Mouse (Mus musculus): ENCODE measurements around the gene Hspb1. TPM values are rescaled to one million over a fixed set of nuclear protein-coding genes. Genes with fewer than 3 reads are reported as not detected.

Hspb1 gene
- polyA plus RNA-seq (2015; fragmentation: Nextera tagmentation; extraction: Ambion mirVana): 9.6 and 10.1 TPM in 2 replicates

DNA sequence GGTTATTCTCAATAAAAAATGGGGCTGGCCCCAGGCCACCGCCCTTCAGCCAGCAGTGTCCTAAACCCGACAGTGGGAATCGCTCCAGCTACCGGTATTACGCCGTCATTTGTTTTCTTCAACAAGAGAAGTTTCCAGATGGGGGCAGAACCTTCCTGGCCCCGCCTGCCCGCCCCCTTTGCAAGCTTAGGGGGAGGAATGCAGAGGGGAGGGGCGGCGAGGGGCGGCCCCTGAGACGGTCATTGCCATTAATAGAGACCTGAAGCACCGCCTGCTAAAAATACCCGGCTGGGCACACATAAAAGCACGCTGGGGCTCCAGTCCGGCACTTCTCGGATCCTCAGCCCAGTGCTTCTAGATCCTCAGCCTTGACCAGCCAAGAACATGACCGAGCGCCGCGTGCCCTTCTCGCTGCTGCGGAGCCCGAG, at the start of gene Hspb1:
Hspb1 (plus strand) TSS at position 245 of the 428 bp plus-strand sequence.
- peak within 1 kb of the TSS; percentile 40 for H3K4me2 ChIP-seq (ENCODE audit: low read length)
- H3K4me3 ChIP-seq (ENCODE audit: low read depth, low read length): peak within 1 kb of the TSS; percentile 10
- ATAC-seq: peak; percentile 51; the same call in 1 of the 2 replicates
- 0 out of 2 replicates have a peak within 1 kb of the TSS, but pooled peaks have one; percentile 2 for H3K9ac ChIP-seq (ENCODE audit: low read depth, low read length)
- H3K36me3 ChIP-seq (ENCODE audit: control insufficient read depth, insufficient read depth, low read length): no peaks in the 10 kb centered on the region
- peaks cover 20% of the 10 kb centered on the region for H3K27me3 ChIP-seq (ENCODE audit: control insufficient read depth, insufficient read depth, low read depth, low read length)
- no peaks in the 10 kb centered on the region for H3K9me3 ChIP-seq (replicated peaks; ENCODE audit: control insufficient read depth, low read length, poor library complexity, severe bottlenecking)
- no peak within 1 kb of the TSS for H3K27ac ChIP-seq (ENCODE audit: low read length)
- no peaks in the 10 kb centered on the region for H3K4me1 ChIP-seq (ENCODE audit: control insufficient read depth, insufficient read depth, low read length)
- 1% methylated on average over 24 of the region's 24 CpGs for WGBS

GRCm38 (mm10) chr5:135841651-135842050, 46.1 kb upstream of the Hspb1 start:
- no peak for ATAC-seq
- no peaks in the 10 kb centered on the region for H3K4me1 ChIP-seq (ENCODE audit: control insufficient read depth, insufficient read depth, low read length)
- H3K4me2 ChIP-seq (ENCODE audit: low read length): no peak overlapping the region

DNA sequence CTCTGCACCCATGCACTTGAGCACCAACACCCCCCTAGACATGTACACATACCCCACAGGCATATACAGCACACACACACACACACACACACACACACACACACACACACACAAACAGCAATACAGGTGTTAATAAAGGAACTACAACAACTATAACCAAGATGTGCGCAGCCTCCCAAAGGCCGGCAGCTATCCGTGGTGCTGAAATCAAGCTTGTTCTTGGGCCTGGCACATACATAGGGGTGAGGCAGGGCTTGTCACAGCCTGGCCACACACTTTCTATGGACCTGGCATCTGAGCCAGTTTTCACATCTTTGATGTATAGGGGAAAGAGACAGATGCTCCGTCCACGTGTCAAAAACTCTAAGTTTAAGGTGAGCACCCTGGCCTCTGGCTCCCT, 44.3 kb upstream of the Hspb1 start:
- H3K27ac ChIP-seq (ENCODE audit: low read length): no peak overlapping the region
- 29% methylated on average over 5 of the region's 5 CpGs for WGBS

More at GRCm38 (mm10) chr5:135841651-135842050, 46.1 kb upstream of the Hspb1 start:
- Histone ChIP-seq H3K36me3 (ENCODE audit: control insufficient read depth, insufficient read depth, low read length) (peaks cover 4% of the 10 kb centered on the region), H3K27me3 (ENCODE audit: control insufficient read depth, insufficient read depth, low read depth, low read length) (no peaks in the 10 kb centered on the region), H3K4me3 (ENCODE audit: low read depth, low read length) (no peak overlapping the region), H3K27ac (ENCODE audit: low read length) (no peak overlapping the region), H3K9ac (ENCODE audit: low read depth, low read length) (no peak overlapping the region), H3K9me3 (replicated peaks; ENCODE audit: control insufficient read depth, low read length, poor library complexity, severe bottlenecking) (no peaks in the 10 kb centered on the region)
- 76% methylated on average over 6 of the region's 6 CpGs for WGBS

GRCm38 (mm10) chr5:135845676-135846320, 41.9 kb upstream of the Hspb1 start:
- Histone ChIP-seq H3K9me3 (replicated peaks; ENCODE audit: control insufficient read depth, low read length, poor library complexity, severe bottlenecking) (no peaks in the 10 kb centered on the region), H3K27ac (ENCODE audit: low read length) (no peak overlapping the region), H3K4me2 (ENCODE audit: low read length) (no peak overlapping the region), H3K4me1 (ENCODE audit: control insufficient read depth, insufficient read depth, low read length) (peaks cover 12% of the 10 kb centered on the region), H3K36me3 (ENCODE audit: control insufficient read depth, insufficient read depth, low read length) (peaks cover 8% of the 10 kb centered on the region), H3K27me3 (ENCODE audit: control insufficient read depth, insufficient read depth, low read depth, low read length) (no peaks in the 10 kb centered on the region), H3K4me3 (ENCODE audit: low read depth, low read length) (no peak overlapping the region), H3K9ac (ENCODE audit: low read depth, low read length) (no peak overlapping the region)
- 59% methylated on average over 13 of the region's 13 CpGs for WGBS
- ATAC-seq: no peak

More for the DNA sequence above, 44.3 kb upstream of the Hspb1 start:
- no peak for ATAC-seq
- H3K4me2 ChIP-seq (ENCODE audit: low read length): no peak overlapping the region
- H3K9me3 ChIP-seq (replicated peaks; ENCODE audit: control insufficient read depth, low read length, poor library complexity, severe bottlenecking): no peaks in the 10 kb centered on the region
- no peaks in the 10 kb centered on the region for H3K4me1 ChIP-seq (ENCODE audit: control insufficient read depth, insufficient read depth, low read length)
- peaks cover 8% of the 10 kb centered on the region for H3K36me3 ChIP-seq (ENCODE audit: control insufficient read depth, insufficient read depth, low read length)
- no peak overlapping the region for H3K4me3 ChIP-seq (ENCODE audit: low read depth, low read length)
- no peak overlapping the region for H3K9ac ChIP-seq (ENCODE audit: low read depth, low read length)
- no peaks in the 10 kb centered on the region for H3K27me3 ChIP-seq (ENCODE audit: control insufficient read depth, insufficient read depth, low read depth, low read length)

- Histone ChIP-seq H3K4me2 (ENCODE audit: low read length) (no peak overlapping the region), H3K27ac (ENCODE audit: low read length) (no peak overlapping the region), H3K4me3 (ENCODE audit: low read depth, low read length) (no peak overlapping the region), H3K4me1 (ENCODE audit: control insufficient read depth, insufficient read depth, low read length) (peaks cover 27% of the 10 kb centered on the region), H3K36me3 (ENCODE audit: control insufficient read depth, insufficient read depth, low read length) (peaks cover 8% of the 10 kb centered on the region; the same call in 1 of the 2 replicates), H3K9me3 (replicated peaks; ENCODE audit: control insufficient read depth, low read length, poor library complexity, severe bottlenecking) (no peaks in the 10 kb centered on the region), H3K9ac (ENCODE audit: low read depth, low read length) (no peak overlapping the region), H3K27me3 (ENCODE audit: control insufficient read depth, insufficient read depth, low read depth, low read length) (no peaks in the 10 kb centered on the region)
- WGBS: 74% methylated on average over 4 of the region's 4 CpGs
- no peak for ATAC-seq
Measured at GRCm38 (mm10) chr5:135847460-135847859, 40.3 kb upstream of the Hspb1 start.

- Histone ChIP-seq H3K4me3 (ENCODE audit: low read depth, low read length) (no peak overlapping the region), H3K4me1 (ENCODE audit: control insufficient read depth, insufficient read depth, low read length) (peaks cover 27% of the 10 kb centered on the region), H3K27me3 (ENCODE audit: control insufficient read depth, insufficient read depth, low read depth, low read length) (no peaks in the 10 kb centered on the region), H3K27ac (ENCODE audit: low read length) (no peak overlapping the region), H3K9me3 (replicated peaks; ENCODE audit: control insufficient read depth, low read length, poor library complexity, severe bottlenecking) (no peaks in the 10 kb centered on the region), H3K9ac (ENCODE audit: low read depth, low read length) (no peak overlapping the region), H3K36me3 (ENCODE audit: control insufficient read depth, insufficient read depth, low read length) (peaks cover 8% of the 10 kb centered on the region; the same call in 1 of the 2 replicates), H3K4me2 (ENCODE audit: low read length) (no peak overlapping the region)
- no peak for ATAC-seq
- 92% methylated on average over 3 of the region's 3 CpGs for WGBS
Measured at GRCm38 (mm10) chr5:135847881-135848280, 39.8 kb upstream of the Hspb1 start.

DNA sequence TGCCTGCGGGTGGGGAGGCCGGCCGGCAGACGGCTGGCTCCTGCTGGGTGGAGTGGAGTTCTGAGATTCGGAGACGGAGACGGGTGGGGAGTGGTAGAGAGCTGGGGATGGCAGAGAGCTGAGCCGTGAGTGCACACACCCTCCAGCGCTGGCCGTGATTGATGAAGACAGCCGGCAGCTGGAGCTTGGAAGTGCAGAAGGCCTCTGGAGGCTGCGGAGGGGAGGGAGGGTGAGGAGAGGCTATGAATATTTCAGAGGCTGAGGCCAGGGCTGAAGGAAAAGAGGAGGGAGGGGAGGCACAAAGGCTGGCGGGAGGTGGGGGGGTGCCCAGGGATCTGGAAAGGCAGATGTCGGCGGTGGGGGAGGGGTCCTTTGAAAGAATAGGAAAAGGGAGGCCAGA, 36.7 kb upstream of the Hspb1 start:
- H3K9ac ChIP-seq (ENCODE audit: low read depth, low read length): peak overlapping the region; percentile 46
- whole genome bisulfite sequencing: under 1% methylated on average over 15 of the region's 15 CpGs

DNA sequence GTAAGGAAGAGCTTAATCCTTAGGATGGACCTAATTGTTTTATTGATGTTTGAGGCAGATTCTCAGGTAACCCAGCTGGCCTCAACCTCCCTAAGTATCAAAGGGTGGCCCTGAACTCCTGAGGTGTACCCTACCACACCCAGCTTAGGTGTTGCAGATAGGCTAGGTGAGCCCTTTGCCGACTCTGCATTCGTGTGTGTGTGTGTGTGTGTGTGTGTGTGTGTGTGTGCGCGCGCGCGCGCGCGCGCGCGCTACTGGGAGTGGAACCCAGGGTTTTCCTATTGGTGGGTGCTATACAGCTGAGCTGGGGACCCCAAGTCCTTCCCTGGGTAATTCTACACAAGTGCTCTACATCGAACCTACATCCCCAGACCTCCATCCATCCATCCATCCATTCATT, 36.2 kb upstream of the Hspb1 start:
- 0 out of 2 replicates have a peak, but pooled peaks cover 4% of the 10 kb centered on the region for H3K36me3 ChIP-seq (ENCODE audit: control insufficient read depth, insufficient read depth, low read length)
- 11% methylated on average over 13 of the region's 14 CpGs for WGBS
- peak overlapping the region; percentile 29; the same call in 1 of the 2 replicates for H3K4me2 ChIP-seq (ENCODE audit: low read length)
- peak overlapping the region; percentile 88 for H3K27ac ChIP-seq (ENCODE audit: low read length)
- ATAC-seq: 0 out of 2 replicates have a peak, but pooled peaks have one; percentile 15
- peaks cover 12% of the 10 kb centered on the region for H3K27me3 ChIP-seq (ENCODE audit: control insufficient read depth, insufficient read depth, low read depth, low read length)
- peaks cover 27% of the 10 kb centered on the region for H3K4me1 ChIP-seq (ENCODE audit: control insufficient read depth, insufficient read depth, low read length)
- no peak overlapping the region for H3K4me3 ChIP-seq (ENCODE audit: low read depth, low read length)
- H3K9ac ChIP-seq (ENCODE audit: low read depth, low read length): 0 out of 2 replicates have a peak overlapping the region, but pooled peaks have one; percentile 46
- no peaks in the 10 kb centered on the region for H3K9me3 ChIP-seq (replicated peaks; ENCODE audit: control insufficient read depth, low read length, poor library complexity, severe bottlenecking)

More for the DNA sequence above, 36.7 kb upstream of the Hspb1 start:
- Histone ChIP-seq H3K4me3 (ENCODE audit: low read depth, low read length) (no peak overlapping the region), H3K36me3 (ENCODE audit: control insufficient read depth, insufficient read depth, low read length) (0 out of 2 replicates have a peak, but pooled peaks cover 4% of the 10 kb centered on the region), H3K27ac (ENCODE audit: low read length) (peak overlapping the region; percentile 88), H3K27me3 (ENCODE audit: control insufficient read depth, insufficient read depth, low read depth, low read length) (peaks cover 7% of the 10 kb centered on the region), H3K4me2 (ENCODE audit: low read length) (peak overlapping the region; percentile 29), H3K4me1 (ENCODE audit: control insufficient read depth, insufficient read depth, low read length) (peaks cover 27% of the 10 kb centered on the region), H3K9me3 (replicated peaks; ENCODE audit: control insufficient read depth, low read length, poor library complexity, severe bottlenecking) (no peaks in the 10 kb centered on the region)
- ATAC-seq: peak; percentile 89

DNA sequence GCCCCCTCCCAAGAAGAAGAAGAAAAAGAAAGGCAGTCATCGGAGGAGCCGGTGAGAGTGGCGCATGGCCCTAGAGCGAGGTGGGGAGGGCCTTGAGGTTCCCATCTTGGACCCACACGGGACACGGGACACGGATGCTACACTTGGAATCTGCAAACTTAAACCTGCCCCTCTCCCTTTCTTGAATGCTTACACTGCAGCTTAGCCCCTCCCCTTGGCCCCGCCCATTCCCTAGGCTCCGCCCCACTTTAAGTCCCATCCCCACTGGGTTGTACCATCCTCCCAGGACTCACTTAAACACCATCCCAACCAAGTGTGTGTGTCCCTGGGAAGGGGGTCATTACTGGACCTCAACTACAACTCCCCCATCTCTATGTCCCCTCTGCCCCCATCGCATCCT, 35.3 kb upstream of the Hspb1 start:
- peak overlapping the region; percentile 3; the same call in 1 of the 2 replicates for H3K4me2 ChIP-seq (ENCODE audit: low read length)
- peaks cover 12% of the 10 kb centered on the region for H3K27me3 ChIP-seq (ENCODE audit: control insufficient read depth, insufficient read depth, low read depth, low read length)

More for the DNA sequence above, 35.3 kb upstream of the Hspb1 start:
- Histone ChIP-seq H3K4me3 (ENCODE audit: low read depth, low read length) (no peak overlapping the region), H3K9me3 (replicated peaks; ENCODE audit: control insufficient read depth, low read length, poor library complexity, severe bottlenecking) (no peaks in the 10 kb centered on the region), H3K9ac (ENCODE audit: low read depth, low read length) (peak overlapping the region; percentile 32; the same call in 1 of the 2 replicates), H3K4me1 (ENCODE audit: control insufficient read depth, insufficient read depth, low read length) (peaks cover 27% of the 10 kb centered on the region), H3K27ac (ENCODE audit: low read length) (peak overlapping the region; percentile 88), H3K36me3 (ENCODE audit: control insufficient read depth, insufficient read depth, low read length) (no peaks in the 10 kb centered on the region; the same call in 1 of the 2 replicates)
- ATAC-seq: no peak
- WGBS: 5% methylated on average over 10 of the region's 10 CpGs

All from midbrain, embryonic 16.5 days (tissue).